Mouse (Mus musculus) ES-E14 (cell line): ENCODE measurements around the gene Sptb.

Source experiments
- HCFC1 ChIP-seq: IDR thresholded peaks from 2 replicates; pipeline ENCODE4 v1.6.1; 2012; ENCODE audit warnings: low read length, inconsistent platforms, borderline replicate concordance; ENCODE audit not compliant: insufficient read depth
- ZNF384 ChIP-seq: IDR thresholded peaks from 2 replicates; pipeline ENCODE4 v1.6.1; 2012; ENCODE audit warnings: low read depth, low read length, inconsistent platforms

GRCm38 (mm10) chr12:76750866-76751459 lies 40.6 kb upstream of the Sptb start:
- TF ChIP-seq HCFC1: no peak
- no peak for TF ChIP-seq ZNF384
